Mouse (Mus musculus) CH12.LX (cell line): ENCODE measurements around the gene Efhd1. TPM values are rescaled to one million over a fixed set of nuclear protein-coding genes. Genes with fewer than 3 reads are reported as not detected.

Source experiments
- DNase-seq: peaks from one replicate; pipeline ENCODE4 v3.0.0-alpha.2; 2013; ENCODE audit errors: extremely low read depth
- H3K27ac ChIP-seq: 2 replicates; pipeline ENCODE4 v1.5.1; 2012; ENCODE audit warnings: low read depth, mild to moderate bottlenecking, control low read depth, moderate library complexity; ENCODE audit not compliant: insufficient read depth
- H3K27me3 ChIP-seq: replicated peaks from 2 replicates; pipeline ENCODE3; 2012; ENCODE audit warnings: inconsistent platforms
- H3K36me3 ChIP-seq, 2 experiments: replicated peaks in 1 of 2; 2 replicates each; pipeline versions ENCODE3 to v1.6.1; 2012; ENCODE audit warnings: inconsistent platforms in 1 of 2, low read length in 1 of 2, mild to moderate bottlenecking in 1 of 2, mixed read lengths in 1 of 2, moderate library complexity in 1 of 2; ENCODE audit not compliant: control insufficient read depth in 1 of 2, insufficient read depth in 1 of 2
- H3K4me1 ChIP-seq, 2 experiments: 2 replicates each; pipeline ENCODE4 v1.6.1; 2012; ENCODE audit warnings: inconsistent platforms in 1 of 2, moderate library complexity in 1 of 2; ENCODE audit not compliant: insufficient read depth in 2 of 2, control insufficient read depth in 1 of 2
- H3K4me2 ChIP-seq: 2 replicates; pipeline ENCODE4 v1.6.1; 2012; ENCODE audit warnings: low read depth, mild to moderate bottlenecking, control low read depth; ENCODE audit not compliant: poor library complexity, insufficient read depth, severe bottlenecking
- H3K4me3 ChIP-seq, 3 experiments: fragments of 150-350 bp in 1 of 3; sonication (generic) in 1 of 3; replicated peaks in 1 of 3; 2 replicates each; pipeline versions ENCODE3 to v1.5.1; 2011 to 2012; ENCODE audit warnings: low read depth in 2 of 3, low read length in 2 of 3, mild to moderate bottlenecking in 2 of 3, moderate library complexity in 2 of 3, control low read depth in 1 of 3, improper control_type of control experiment in 1 of 3, inconsistent platforms in 1 of 3, mixed read lengths in 1 of 3; ENCODE audit not compliant: poor library complexity in 1 of 3
- H3K79me2 ChIP-seq: replicated peaks from 2 replicates; pipeline ENCODE4 v1.6.1; 2012; ENCODE audit warnings: mild to moderate bottlenecking, moderate library complexity; ENCODE audit not compliant: control insufficient read depth, poor library complexity, insufficient read depth, severe bottlenecking; ENCODE audit errors: extremely low read depth
- H3K9ac ChIP-seq: 2 replicates; pipeline ENCODE4 v1.6.1; 2012; ENCODE audit warnings: low read depth, mild to moderate bottlenecking, control low read depth, moderate library complexity; ENCODE audit not compliant: insufficient read depth
- H3K9me3 ChIP-seq: replicated peaks from 2 replicates; pipeline ENCODE3; 2012; ENCODE audit warnings: low read length, inconsistent platforms, mixed read lengths
- CHD2 ChIP-seq: IDR thresholded peaks from 2 replicates; pipeline ENCODE4 v1.6.1; 2011; ENCODE audit warnings: low read length, improper control_type of control experiment
- E2F4 ChIP-seq: IDR thresholded peaks from 2 replicates; pipeline ENCODE4 v1.6.1; 2011; ENCODE audit warnings: low read depth, low read length, improper control_type of control experiment; ENCODE audit not compliant: insufficient replicate concordance
- ELF1 ChIP-seq: IDR thresholded peaks from 2 replicates; pipeline ENCODE4 v1.6.1; 2014; ENCODE audit warnings: low read depth, mild to moderate bottlenecking, inconsistent platforms, low read length, improper control_type of control experiment
- EP300 ChIP-seq: IDR thresholded peaks from 2 replicates; pipeline ENCODE4 v1.6.1; 2011; ENCODE audit warnings: low read length, improper control_type of control experiment
- ETS1 ChIP-seq: conservative IDR thresholded peaks from 2 replicates; pipeline ENCODE4 v1.6.1; 2012; ENCODE audit warnings: low read depth, mild to moderate bottlenecking, inconsistent platforms, low read length, improper control_type of control experiment, moderate library complexity
- GABPA ChIP-seq: IDR thresholded peaks from 2 replicates; pipeline ENCODE4 v1.6.1; 2012; ENCODE audit warnings: low read depth, low read length, improper control_type of control experiment, inconsistent platforms; ENCODE audit not compliant: insufficient replicate concordance
- HCFC1 ChIP-seq: IDR thresholded peaks from 2 replicates; pipeline ENCODE4 v1.6.1; 2012; ENCODE audit warnings: low read depth, mild to moderate bottlenecking, inconsistent platforms, low read length, improper control_type of control experiment
- JUN ChIP-seq: IDR thresholded peaks from 2 replicates; pipeline ENCODE4 v1.6.1; 2011; ENCODE audit warnings: low read depth, mild to moderate bottlenecking, low read length, improper control_type of control experiment, moderate library complexity; ENCODE audit not compliant: insufficient read depth
- JUND ChIP-seq: conservative IDR thresholded peaks from 2 replicates; pipeline ENCODE4 v1.6.1; 2011; ENCODE audit warnings: low read depth, low read length, improper control_type of control experiment
- MAFK ChIP-seq: IDR thresholded peaks from 2 replicates; pipeline ENCODE4 v1.6.1; 2011; ENCODE audit warnings: low read length, improper control_type of control experiment; ENCODE audit not compliant: insufficient replicate concordance
- MAX ChIP-seq: IDR thresholded peaks from 2 replicates; pipeline ENCODE4 v1.6.1; 2011; ENCODE audit warnings: low read length, improper control_type of control experiment
- MAZ ChIP-seq: IDR thresholded peaks from 2 replicates; pipeline ENCODE4 v1.6.1; 2012; ENCODE audit warnings: low read depth, mild to moderate bottlenecking, inconsistent platforms, low read length, improper control_type of control experiment, moderate library complexity
- MEF2A ChIP-seq: IDR thresholded peaks from 2 replicates; pipeline ENCODE4 v1.6.1; 2014; ENCODE audit warnings: low read depth, mild to moderate bottlenecking, inconsistent platforms, low read length, improper control_type of control experiment, borderline replicate concordance
- MXI1 ChIP-seq: IDR thresholded peaks from 2 replicates; pipeline ENCODE4 v1.6.1; 2011; ENCODE audit warnings: mild to moderate bottlenecking, low read depth, low read length, improper control_type of control experiment
- NELFE ChIP-seq: IDR thresholded peaks from 2 replicates; pipeline ENCODE4 v1.6.1; 2011; ENCODE audit warnings: low read depth, low read length, improper control_type of control experiment
- PAX5 ChIP-seq: IDR thresholded peaks from 2 replicates; pipeline ENCODE4 v1.6.1; 2012; ENCODE audit warnings: low read length, inconsistent platforms, mixed read lengths
- POLR2A ChIP-seq: IDR thresholded peaks from 2 replicates; pipeline ENCODE4 v1.6.1; 2011; ENCODE audit warnings: low read depth, mild to moderate bottlenecking, improper control_type of control experiment, low read length
- POLR2AphosphoS2 ChIP-seq: IDR thresholded peaks from 2 replicates; pipeline ENCODE4 v1.6.1; 2011; ENCODE audit warnings: low read depth, low read length, improper control_type of control experiment
- RAD21 ChIP-seq: IDR thresholded peaks from 2 replicates; pipeline ENCODE4 v1.6.1; 2011; ENCODE audit warnings: low read depth, mild to moderate bottlenecking, low read length, improper control_type of control experiment, moderate library complexity
- RCOR1 ChIP-seq: conservative IDR thresholded peaks from 2 replicates; pipeline ENCODE4 v1.6.1; 2012; ENCODE audit warnings: low read depth, mild to moderate bottlenecking, inconsistent platforms, low read length, improper control_type of control experiment
- SIN3A ChIP-seq: IDR thresholded peaks from 2 replicates; pipeline ENCODE4 v1.6.1; 2012; ENCODE audit warnings: low read length, improper control_type of control experiment, inconsistent platforms
- SMC3 ChIP-seq: IDR thresholded peaks from 2 replicates; pipeline ENCODE4 v1.6.1; 2011; ENCODE audit warnings: low read depth, low read length, improper control_type of control experiment
- TBP ChIP-seq: conservative IDR thresholded peaks from 2 replicates; pipeline ENCODE4 v1.6.1; 2011; ENCODE audit warnings: low read depth, low read length, improper control_type of control experiment
- TCF12 ChIP-seq: IDR thresholded peaks from 2 replicates; pipeline ENCODE4 v1.6.1; 2014; ENCODE audit warnings: low read depth, mild to moderate bottlenecking, inconsistent platforms, low read length, improper control_type of control experiment
- UBTF ChIP-seq: IDR thresholded peaks from 2 replicates; pipeline ENCODE4 v1.6.1; 2012; ENCODE audit warnings: low read depth, mild to moderate bottlenecking, inconsistent platforms, low read length, improper control_type of control experiment, moderate library complexity
- USF1 ChIP-seq: IDR thresholded peaks from 2 replicates; pipeline ENCODE4 v1.6.1; 2014; ENCODE audit warnings: low read depth, mild to moderate bottlenecking, inconsistent platforms, low read length, improper control_type of control experiment
- ZMIZ1 ChIP-seq: IDR thresholded peaks from 2 replicates; pipeline ENCODE4 v1.6.1; 2012; ENCODE audit warnings: low read depth, mild to moderate bottlenecking, inconsistent platforms, low read length, improper control_type of control experiment
- dilution Hi-C: fragments of 300-500 bp; cut with MboI; formaldehyde crosslinking; loops from 2 replicates; pipeline ENCODE4 v1.14.3; 2020; ENCODE audit warnings: low sequenced_read_pairs; ENCODE audit not compliant: extremely low pct_unique_long_range_greater_than_20kb, extremely low pct_ligation_motif_present
- in situ Hi-C: fragments of 300-500 bp; cut with MboI; formaldehyde crosslinking; loops from 3 replicates; pipeline ENCODE4 v1.14.3; 2019; ENCODE audit warnings: low sequenced_read_pairs, low pct_ligation_motif_present, low pct_unique_long_range_greater_than_20kb, mixed read lengths
- polyA plus RNA-seq: library from polyadenylated mRNA; unstranded; fragments of >175 nt; gene quantifications from 2 replicates; pipeline ENCODE4 v1.2.1, GENCODE M21; 2012; ENCODE audit warnings: low read depth; ENCODE audit not compliant: insufficient read length
- total RNA-seq, 2 experiments: library from RNA; depleted of rRNA; stranded (reverse); fragments of 300-350 nt in 1 of 2; fragments of >200 nt in 1 of 2; gene quantifications; 2 replicates each; pipeline ENCODE4 v1.2.3; 2012 to 2014

The Efhd1 gene
- total and polyA plus RNA-seq, 3 experiments: 0.12 to 1.2 (median 0.13) TPM

DNA sequence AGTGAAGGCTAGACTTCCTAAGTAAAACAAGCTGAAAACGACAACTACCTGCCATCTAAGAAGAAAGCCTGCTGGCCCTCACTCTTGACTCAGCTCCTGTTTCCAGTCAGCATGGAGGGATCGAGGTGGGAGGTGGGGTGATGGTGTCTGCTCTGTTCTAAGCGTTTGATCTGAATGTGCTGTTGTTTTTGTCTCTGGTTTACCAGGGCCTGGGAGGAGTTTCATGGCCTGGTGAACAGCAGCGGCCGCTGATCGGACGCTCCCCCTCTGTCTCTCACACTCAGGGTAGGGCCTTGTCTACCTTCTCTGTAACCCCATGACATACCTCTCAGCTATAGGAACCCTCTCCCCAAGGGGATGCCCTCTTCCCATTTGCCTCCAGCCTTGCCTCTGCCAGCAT is 32.0 kb upstream of the Efhd1 start:
- in situ Hi-C loops: no loop called here
- H3K9me3 ChIP-seq: no peaks in the 10 kb centered on the region
- TF ChIP-seq PAX5: no peak
- TF ChIP-seq MXI1: no peak
- no peak for TF ChIP-seq ELF1
- no peak for TF ChIP-seq UBTF
- TF ChIP-seq SIN3A: no peak
- TF ChIP-seq MAX: no peak
- TF ChIP-seq RAD21: no peak
- TF ChIP-seq MAFK: no peak
- no peak for TF ChIP-seq NELFE
- TF ChIP-seq ETS1: no peak
- TF ChIP-seq HCFC1: no peak
- no peak for TF ChIP-seq SMC3
- no peak overlapping the region for H3K4me2 ChIP-seq
- peaks cover 0 to 8% of the 10 kb centered on the region in 2 experiments; a peak in 2 of 4 replicates for H3K4me1 ChIP-seq
- H3K36me3 ChIP-seq: peaks cover 58 to 99% of the 10 kb centered on the region in 2 experiments
- no peaks in the 10 kb centered on the region for H3K79me2 ChIP-seq
- H3K4me3 ChIP-seq: no peak overlapping the region
- H3K27me3 ChIP-seq: no peaks in the 10 kb centered on the region
- H3K27ac ChIP-seq: no peak overlapping the region
- no peak for DNase-seq
- no peak overlapping the region for H3K9ac ChIP-seq
- dilution Hi-C loops: no loop called here

DNA sequence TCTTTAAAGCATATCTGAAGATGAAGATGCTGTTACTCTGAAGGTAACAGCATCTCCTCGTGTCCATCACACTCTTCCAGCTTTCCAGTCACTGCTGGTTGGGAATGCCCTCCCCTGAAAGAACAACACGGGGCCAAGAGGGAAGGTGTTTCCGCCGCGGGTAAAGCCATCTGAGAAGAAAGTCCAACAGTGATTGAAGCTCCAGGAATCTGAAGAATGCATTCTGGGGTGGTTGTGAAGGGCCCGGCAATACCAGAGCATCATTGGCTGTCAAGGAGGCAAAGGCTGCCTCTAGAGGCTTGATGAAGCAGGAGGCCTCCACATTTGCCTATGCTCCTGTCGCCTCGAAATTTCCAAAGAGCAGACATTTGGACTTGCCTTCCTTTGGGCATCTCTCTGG is 25.1 kb upstream of the Efhd1 start:
- DNase-seq: no peak
- H3K4me2 ChIP-seq: no peak overlapping the region
- no peaks in the 10 kb centered on the region for H3K79me2 ChIP-seq
- H3K4me3 ChIP-seq: no peak overlapping the region
- no peaks in the 10 kb centered on the region for H3K9me3 ChIP-seq
- peaks cover 22 to 66% of the 10 kb centered on the region in 2 experiments for H3K36me3 ChIP-seq
- no peak overlapping the region for H3K27ac ChIP-seq
- H3K4me1 ChIP-seq: peaks cover 0 to 8% of the 10 kb centered on the region in 2 experiments; a peak in 2 of 4 replicates
- dilution Hi-C loops (no loop called here), in situ Hi-C loops (no loop called here)
- no peak overlapping the region for H3K9ac ChIP-seq
- H3K27me3 ChIP-seq: no peaks in the 10 kb centered on the region
- TF ChIP-seq MAZ (no peak), POLR2AphosphoS2 (no peak), USF1 (no peak), E2F4 (no peak), TBP (no peak), TCF12 (no peak), GABPA (no peak), MEF2A (no peak), RCOR1 (no peak), JUN (no peak), CHD2 (no peak), RAD21 (no peak), NELFE (no peak), JUND (no peak), HCFC1 (no peak), ELF1 (no peak), EP300 (no peak), ZMIZ1 (no peak), POLR2A (no peak)
